25 mouse cellular contexts compared by ENCODE assay signal in the genomic region with DNA sequence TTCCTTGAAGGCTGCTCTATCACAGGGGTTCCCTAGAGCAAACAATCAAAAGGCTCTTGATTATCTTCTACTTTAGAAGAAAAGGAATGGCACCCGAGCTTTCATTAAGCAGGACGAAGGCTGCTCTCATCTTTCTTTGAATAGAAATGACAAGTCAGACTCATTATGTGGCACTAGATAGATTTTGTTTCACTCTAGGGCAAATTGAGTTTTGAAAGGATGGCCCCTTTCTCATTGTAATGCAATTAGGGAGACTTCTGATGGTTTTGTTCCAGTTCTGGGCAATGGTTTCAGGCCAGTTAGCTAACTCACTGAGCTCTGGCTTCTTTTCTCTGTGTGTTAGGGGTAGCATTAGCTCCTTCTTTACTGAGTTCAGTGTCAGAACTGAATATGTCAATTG.
DNase-seq lines count a peak whose midpoint lies in the region; ATAC-seq lines count a peak whose summit lies in the region.
"Had no signal": no experiment of that assay in that cellular context is flagged by ENCODE, and none has a peak within 500 bp of the region (broad histone marks: within the 10 kb centered on the region; RNA-seq: fewer than 3 reads in every experiment).

No protein-coding gene starts in this region.

- peaks cover 26% of the 10 kb centered on the region for H3K4me1 ChIP-seq in forebrain, embryonic 13.5 days
- H3K4me1 ChIP-seq: embryonic facial prominence, embryonic 15.5 days had no signal

- peaks cover 10% of the 10 kb centered on the region for H3K27me3 ChIP-seq in forebrain, embryonic 13.5 days

- H3K4me3 ChIP-seq in forebrain, embryonic 13.5 days = no peak overlapping the region
- H3K4me3 ChIP-seq: forebrain, embryonic 12.5 days had no signal

- no peak overlapping the region for H3K27ac ChIP-seq in forebrain, embryonic 13.5 days
- H3K27ac ChIP-seq: embryonic facial prominence, embryonic 13.5 days; embryonic facial prominence, embryonic 15.5 days; forebrain, embryonic 10.5 days; forebrain, embryonic 12.5 days; forebrain, embryonic 15.5 days had no signal

- WGBS in forebrain, embryonic 13.5 days = 9% methylated on average over 2 of the region's 2 CpGs

- no peak overlapping the region for H3K4me2 ChIP-seq in forebrain, embryonic 13.5 days

- intact Hi-C loops in heart, postnatal 36 days (cut with DNase I) = no loop called here

- H3K9me3 ChIP-seq in forebrain, embryonic 13.5 days (replicated peaks) = no peaks in the 10 kb centered on the region
- H3K9me3 ChIP-seq: embryonic facial prominence, embryonic 13.5 days; embryonic facial prominence, embryonic 15.5 days; forebrain, embryonic 10.5 days; forebrain, embryonic 12.5 days; forebrain, embryonic 15.5 days had no signal

- peak; percentile 3 for DNase-seq in heart, adult 11 months
- DNase-seq in heart, postnatal 36 days = no peak
- DNase-seq in A20 (ENCODE audit: low read depth, low spot score) = peak; percentile 5
- DNase-seq in Muller cell, postnatal 12 days (ENCODE audit: inconsistent ontology term) = peak; percentile 36
- DNase-seq in retina, embryonic 14.5 days (ENCODE audit: low spot score) = peak; percentile 52
- no peak for DNase-seq in adrenal gland, adult (ENCODE audit: inconsistent age in 2 of 2, low spot score in 1 of 2)
- DNase-seq: adrenal gland, adult 8-10 months; adrenal gland, postnatal 14 days; adrenal gland, postnatal 36 days; cerebellum, adult 11 months; cerebellum, adult 18-20 months; cerebellum, adult 8-10 months; cerebellum, adult 9-11 months; cerebellum, postnatal 14 days; cerebellum, postnatal 36 days; embryo, embryonic 11 days had no signal

- no peak overlapping the region for H3K9ac ChIP-seq in forebrain, embryonic 13.5 days
- H3K9ac ChIP-seq: embryonic facial prominence, embryonic 13.5 days; embryonic facial prominence, embryonic 15.5 days; forebrain, embryonic 12.5 days; forebrain, embryonic 15.5 days; forebrain, postnatal 0 days had no signal

- no peak for ATAC-seq in forebrain, embryonic 13.5 days
- ATAC-seq in granulocyte monocyte progenitor cell, adult 5-6 weeks (replicated peaks; ENCODE audit: poor library complexity, severe bottlenecking) = no peak
- ATAC-seq: forebrain, embryonic 15.5 days; forebrain, postnatal 0 days had no signal

- H3K36me3 ChIP-seq in forebrain, embryonic 13.5 days (ENCODE audit: poor library complexity, severe bottlenecking) = no peaks in the 10 kb centered on the region
- H3K36me3 ChIP-seq: embryonic facial prominence, embryonic 13.5 days; embryonic facial prominence, embryonic 15.5 days; forebrain, embryonic 10.5 days; forebrain, embryonic 12.5 days; forebrain, embryonic 15.5 days; G1E had no signal

Comparison
In these comparisons a context has a peak if more than half of its experiments do, and no peak if none do; other contexts are left out.
1. DNase-seq: peak in heart, adult 11 months (single experiment), A20 (single experiment), Muller cell, postnatal 12 days (single experiment) and retina, embryonic 14.5 days (single experiment); none in heart, postnatal 36 days (0 of 2) and adrenal gland, adult (0 of 2).